Mouse (Mus musculus) limb, embryonic 13.5 days (tissue): ENCODE results near the gene Cpsf4l. TPM values are rescaled to one million over a fixed set of nuclear protein-coding genes. Genes with fewer than 3 reads are reported as not detected.

Source experiments
- polyA plus RNA-seq: library from polyadenylated mRNA; unstranded; fragments of >200 nt; fragmentation: Nextera tagmentation; extraction: Ambion mirVana; gene quantifications from 2 replicates; pipeline ENCODE4 v1.2.1, GENCODE M21; 2015

The Cpsf4l gene
- polyA plus RNA-seq, 1 experiment from 2014 or later, result 0.70 TPM

Other genes with a start within 250 kb of the Cpsf4l start
- 1.1 and 1.5 TPM in 2 replicates for gene Sstr2, start 90.7 kb downstream of the Cpsf4l start, polyA plus RNA-seq
- gene Cog1, start 60.8 kb downstream of the Cpsf4l start, polyA plus RNA-seq, result 25.4 and 27.7 TPM in 2 replicates
- gene Slc39a11, start 59.9 kb downstream of the Cpsf4l start, polyA plus RNA-seq, result 25.9 and 26.4 TPM in 2 replicates
- 48.0 and 50.1 TPM in 2 replicates for gene Fam104a, start 25.9 kb downstream of the Cpsf4l start, polyA plus RNA-seq
- gene D11Wsu47e, start 25.6 kb downstream of the Cpsf4l start, polyA plus RNA-seq, result 22.7 and 23.7 TPM in 2 replicates
- gene Cdc42ep4, start 41.9 kb upstream of the Cpsf4l start, polyA plus RNA-seq, result 96.6 and 102 TPM in 2 replicates